Mouse (Mus musculus) intestine, embryonic 14.5 days (tissue): ENCODE data around the gene Stfa2l1. TPM values are rescaled to one million over a fixed set of nuclear protein-coding genes. Genes with fewer than 3 reads are reported as not detected.
"Not testable (repeated sequence)": the region's sequence is repeated elsewhere in the genome, so short reads cannot be mapped to it uniquely, and the experiment has no call there.

Source experiments
- ATAC-seq: fragments of 200-750 bp; cut with Nextera tagmentation; replicated peaks from 2 replicates; pipeline ENCODE4 v1.8.0; 2017; ENCODE audit warnings: low read depth, moderate number of reproducible peaks, moderate TSS enrichment, moderate library complexity; ENCODE audit not compliant: low FRiP score, low TSS enrichment
- DNase-seq: peaks from one replicate; pipeline ENCODE4 v3.0.0-alpha.2; 2018; ENCODE audit warnings: low spot score
- H3K27ac ChIP-seq: fragments of 300-500 bp; sonication (generic); 2 replicates; pipeline ENCODE4 v1.5.1; 2014; ENCODE audit warnings: low read depth, mild to moderate bottlenecking, control low read depth
- H3K27me3 ChIP-seq: fragments of 300-500 bp; sonication (generic); replicated peaks from 2 replicates; pipeline ENCODE4 v1.6.1; 2014; ENCODE audit warnings: low read length, control low read depth; ENCODE audit not compliant: control insufficient read depth, insufficient read depth
- H3K36me3 ChIP-seq: fragments of 300-500 bp; sonication (generic); 2 replicates; pipeline ENCODE4 v1.6.1; 2014; ENCODE audit warnings: low read length, control low read depth; ENCODE audit not compliant: control insufficient read depth, insufficient read depth
- H3K4me1 ChIP-seq: fragments of 300-500 bp; sonication (generic); replicated peaks from 2 replicates; pipeline ENCODE4 v1.6.1; 2014; ENCODE audit warnings: low read length, control low read depth, mixed read lengths; ENCODE audit not compliant: control insufficient read depth, insufficient read depth
- H3K4me2 ChIP-seq: fragments of 300-500 bp; sonication (generic); 2 replicates; pipeline ENCODE4 v1.6.1; 2014; ENCODE audit warnings: low read length
- H3K4me3 ChIP-seq: fragments of 300-500 bp; sonication (generic); 2 replicates; pipeline ENCODE4 v1.5.1; 2014; ENCODE audit warnings: low read depth, low read length, control low read depth, mixed read lengths
- H3K9ac ChIP-seq: fragments of 300-500 bp; sonication (generic); 2 replicates; pipeline ENCODE4 v1.6.1; 2014; ENCODE audit warnings: mild to moderate bottlenecking, low read length
- H3K9me3 ChIP-seq: fragments of 300-500 bp; sonication (generic); 2 replicates; pipeline ENCODE4 v1.6.1; 2016; ENCODE audit warnings: low read length, control low read depth; ENCODE audit not compliant: control insufficient read depth
- WGBS: fragments of 180-500 bp; shearing (Covaris S2); extraction: QIAGEN DNeasy Blood & Tissue Kit; methylation state at CpG from one replicate; pipeline ENCODE4 v1.1.7; 2014; 5-methylcytosine and 5-hydroxymethylcytosine counted together
- polyA plus RNA-seq: library from polyadenylated mRNA; unstranded; fragments of >200 nt; fragmentation: Nextera tagmentation; extraction: Ambion mirVana; gene quantifications from 2 replicates; pipeline ENCODE4 v1.2.1, GENCODE M21; 2014

Gene Stfa2l1
- polyA plus RNA-seq, 1 experiment from 2014 or later = not detected

DNA sequence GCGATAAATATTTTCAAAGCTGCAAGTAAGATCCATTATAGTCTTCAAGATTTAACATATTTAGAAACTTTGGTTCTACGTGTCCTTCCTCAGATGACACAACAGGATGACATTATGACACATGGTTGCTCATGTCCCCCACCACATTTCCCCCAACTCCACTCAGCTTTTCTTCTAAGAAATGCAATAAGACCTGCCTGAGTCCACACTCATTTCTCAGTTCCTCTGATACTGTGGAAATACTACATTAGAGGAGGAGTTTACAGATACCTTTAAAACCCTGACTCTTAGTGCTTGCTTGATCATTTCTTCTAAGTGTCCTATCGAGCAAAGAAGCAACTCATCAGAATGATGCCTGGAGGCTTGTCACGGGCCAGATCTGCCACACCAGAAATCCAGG is 27.3 kb downstream of the Stfa2l1 start, which contains the start of gene Gm5483:
Gene Gm5483 (plus strand): TSS at position 301 of the 400 bp plus-strand sequence.
- not testable (repeated sequence) for DNase-seq, H3K36me3 ChIP-seq, H3K27ac ChIP-seq, H3K9ac ChIP-seq, ATAC-seq, H3K4me1 ChIP-seq, H3K9me3 ChIP-seq, H3K4me3 ChIP-seq, H3K4me2 ChIP-seq, H3K27me3 ChIP-seq
- 80% methylated on average over 4 of the region's 4 CpGs for WGBS

- no peak overlapping the region for H3K4me2 ChIP-seq
- 51% methylated on average over 19 of the region's 19 CpGs for WGBS
- no peaks in the 10 kb centered on the region for H3K36me3 ChIP-seq
- H3K4me1 ChIP-seq = no peaks in the 10 kb centered on the region
- H3K4me3 ChIP-seq = no peak overlapping the region
- H3K27ac ChIP-seq = no peak overlapping the region
- no peaks in the 10 kb centered on the region for H3K9me3 ChIP-seq
- H3K27me3 ChIP-seq = no peaks in the 10 kb centered on the region
- ATAC-seq = no peak
- DNase-seq = no peak
- no peak overlapping the region for H3K9ac ChIP-seq
These were observed 42.6 kb downstream of the Stfa2l1 start for GRCm38 (mm10) chr16:36199226-36199625.

DNA sequence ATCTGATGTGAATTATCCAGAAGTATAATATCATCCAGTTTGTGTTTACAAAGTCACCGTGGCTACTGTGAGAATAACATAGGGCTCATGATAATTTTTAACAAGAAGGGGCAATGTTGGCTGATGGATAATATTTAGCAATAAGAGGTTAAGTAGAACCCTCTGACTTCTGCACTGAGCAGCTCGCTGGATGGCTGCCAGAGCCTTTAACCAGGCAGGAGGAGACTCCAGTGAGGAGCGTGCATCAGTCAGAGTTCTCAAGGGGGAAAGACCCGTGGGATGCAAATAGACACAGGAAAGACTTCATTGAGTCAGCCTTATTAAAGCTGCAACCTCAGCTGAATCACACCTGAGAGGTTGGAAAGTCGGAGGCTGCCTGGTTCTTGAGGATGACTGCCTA is 47.2 kb downstream of the Stfa2l1 start:
- no peaks in the 10 kb centered on the region for H3K27me3 ChIP-seq
- ATAC-seq (no peak), DNase-seq (no peak)
- no peak overlapping the region for H3K4me3 ChIP-seq
- no peak overlapping the region for H3K4me2 ChIP-seq
- H3K4me1 ChIP-seq = no peaks in the 10 kb centered on the region
- 77% methylated on average over 5 of the region's 5 CpGs for WGBS
- H3K9ac ChIP-seq = no peak overlapping the region
- H3K36me3 ChIP-seq = no peaks in the 10 kb centered on the region
- no peak overlapping the region for H3K27ac ChIP-seq
- no peaks in the 10 kb centered on the region for H3K9me3 ChIP-seq

DNA sequence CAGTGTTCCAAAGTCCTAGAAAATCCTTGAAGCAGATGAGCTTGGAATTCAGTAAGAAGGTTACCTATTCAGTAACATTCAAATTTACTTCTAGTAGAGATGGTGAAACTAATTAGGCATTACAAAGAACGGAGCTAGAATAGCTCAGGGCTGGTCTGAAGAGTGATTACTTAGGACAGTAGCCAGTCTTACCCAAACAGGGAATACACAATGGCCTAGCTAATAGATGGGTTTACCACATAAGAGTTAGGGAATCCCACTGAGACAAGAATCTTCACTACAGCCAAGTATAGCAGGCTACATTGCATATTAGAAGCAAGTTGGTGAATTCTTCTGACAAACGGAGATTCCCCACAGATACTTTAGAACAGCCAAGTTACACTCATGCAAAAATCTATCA is 49.1 kb downstream of the Stfa2l1 start:
- not testable (repeated sequence) for ATAC-seq, H3K4me3 ChIP-seq, H3K27ac ChIP-seq, H3K9me3 ChIP-seq, H3K4me1 ChIP-seq, H3K27me3 ChIP-seq, H3K4me2 ChIP-seq, DNase-seq, H3K9ac ChIP-seq, H3K36me3 ChIP-seq
- WGBS = 38% methylated on average over 2 of the region's 2 CpGs

- H3K9ac ChIP-seq = no peak within 1 kb of the TSS
- WGBS = 74% methylated on average over 2 of the region's 2 CpGs
- H3K36me3 ChIP-seq = no peaks in the 10 kb centered on the region
- no peaks in the 10 kb centered on the region for H3K27me3 ChIP-seq
- no peak within 1 kb of the TSS for H3K27ac ChIP-seq
- DNase-seq = no peak
- no peak within 1 kb of the TSS for H3K4me2 ChIP-seq
- H3K9me3 ChIP-seq = no peaks in the 10 kb centered on the region
- ATAC-seq = no peak
- no peak within 1 kb of the TSS for H3K4me3 ChIP-seq
- H3K4me1 ChIP-seq = no peaks in the 10 kb centered on the region
These were observed 53.4 kb downstream of the Stfa2l1 start, which contains the start of gene Gm5416 for GRCm38 (mm10) chr16:36209967-36210453. TSS of gene Gm5416 (plus strand) at chr16:36210403.

Other genes with a start within 250 kb of the Stfa2l1 start
- 9.3 and 11.0 TPM in 2 replicates for gene Parp9, start 218.3 kb upstream of the Stfa2l1 start, polyA plus RNA-seq
- 8.0 and 8.2 TPM in 2 replicates for gene Dtx3l, start 217.7 kb upstream of the Stfa2l1 start, polyA plus RNA-seq
- gene Kpna1, start 178.1 kb upstream of the Stfa2l1 start, polyA plus RNA-seq = 44.4 and 48.1 TPM in 2 replicates
- 8.5 and 8.7 TPM in 2 replicates for gene Wdr5b, start 115.6 kb upstream of the Stfa2l1 start, polyA plus RNA-seq
- gene Fam162a, start 85.2 kb upstream of the Stfa2l1 start, polyA plus RNA-seq = 424 and 457 TPM in 2 replicates
- 92.4 and 93.1 TPM in 2 replicates for gene Ccdc58, start 85.1 kb upstream of the Stfa2l1 start, polyA plus RNA-seq
- gene Csta1, start 25.6 kb upstream of the Stfa2l1 start, polyA plus RNA-seq = 0.05 TPM in 1 of 2 replicates, not detected in the other
- 1.6 TPM in 1 of 2 replicates, not detected in the other for gene Gm5483, start 27.4 kb downstream of the Stfa2l1 start, polyA plus RNA-seq
- not detected in 2 replicates for gene Gm5416, start 53.6 kb downstream of the Stfa2l1 start, polyA plus RNA-seq
- gene 2010005H15Rik, start 64.7 kb downstream of the Stfa2l1 start, polyA plus RNA-seq = not detected in 2 replicates
- 0.70 and 2.6 TPM in 2 replicates for gene Stfa1, start 120.1 kb downstream of the Stfa2l1 start, polyA plus RNA-seq
- gene BC117090, start 177.5 kb downstream of the Stfa2l1 start, polyA plus RNA-seq = not detected in 2 replicates
- gene BC100530, start 210.9 kb downstream of the Stfa2l1 start, polyA plus RNA-seq = 0.36 and 1.3 TPM in 2 replicates